Mouse (Mus musculus): ENCODE results near the gene Ifna5.

DNA sequence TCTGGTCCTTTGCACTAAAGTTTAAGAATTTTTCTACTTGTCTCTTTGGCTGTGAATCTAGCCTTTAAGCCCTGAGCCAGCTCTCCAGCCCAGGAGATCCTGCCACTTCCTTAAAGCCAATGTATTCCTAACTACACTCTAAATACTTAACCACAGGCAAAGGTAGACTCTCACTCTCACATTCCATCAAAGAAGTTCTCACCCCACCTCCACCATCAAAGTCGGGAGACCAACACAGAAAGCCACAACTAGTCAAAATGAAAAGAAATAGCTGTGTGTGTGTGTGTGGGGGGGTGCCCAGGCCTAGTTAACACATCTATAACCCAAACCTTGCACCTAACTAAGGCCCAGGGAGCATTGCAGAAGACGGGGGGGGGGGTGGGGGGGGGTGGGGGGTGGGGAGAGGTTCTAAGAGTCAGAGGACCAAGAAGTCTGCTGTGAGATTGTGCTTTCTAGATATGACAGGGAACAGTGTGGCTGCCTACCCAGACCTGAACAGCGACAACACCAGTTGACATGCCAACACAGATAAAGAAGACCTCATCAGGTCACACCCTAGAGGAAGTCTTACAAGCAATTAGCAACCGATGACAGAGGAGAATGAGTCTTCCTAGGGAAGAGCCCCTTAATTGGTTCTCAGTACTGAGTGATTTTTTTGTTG lies 40.2 kb downstream of the Ifna5 start:
- TF ChIP-seq CTCF (IDR thresholded peaks at IDR 0.05; ENCODE audit: borderline replicate concordance, insufficient read depth, low read depth, low read length) (no peak), POLR2A (IDR thresholded peaks at IDR 0.05; ENCODE audit: borderline replicate concordance, insufficient read depth, low read length) (no peak)

Measured in cerebellum, adult 2 months (tissue).